Mouse (Mus musculus): ENCODE data around the gene Tubb4a. TPM values are rescaled to one million over a fixed set of nuclear protein-coding genes. Genes with fewer than 3 reads are reported as not detected.

Gene Tubb4a
- total and polyA plus RNA-seq, 3 experiments, result 0.89 to 2.1 TPM; not detected in 1

DNA sequence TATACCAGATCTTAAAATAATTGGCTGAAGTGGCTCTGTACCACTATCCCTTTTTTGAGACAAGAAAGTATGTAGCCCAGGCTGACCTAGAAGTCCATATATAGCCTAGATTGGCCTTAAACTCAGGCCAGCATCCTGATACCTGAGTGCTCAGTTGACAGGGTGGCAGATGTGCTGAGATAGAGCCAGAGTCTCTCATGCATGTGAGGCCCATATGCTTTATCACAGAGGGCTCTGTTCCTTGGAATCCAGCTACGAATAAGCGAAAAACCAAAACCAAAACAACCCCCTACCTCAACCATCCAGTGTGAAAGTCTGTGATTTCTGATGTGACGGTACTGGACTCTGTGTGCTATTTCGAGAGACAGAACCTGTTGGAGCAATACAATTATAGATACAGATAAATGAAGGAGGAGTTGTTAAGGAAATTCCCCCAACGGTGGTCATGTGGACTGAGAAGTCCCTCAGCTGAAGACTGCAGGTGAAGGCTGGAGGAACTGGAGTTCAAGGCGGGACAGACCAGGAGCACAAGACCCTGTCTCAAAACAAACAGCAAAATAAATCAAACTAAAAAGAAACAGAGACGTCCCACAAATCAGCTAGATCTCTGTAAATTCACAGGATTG, 20.6 kb upstream of the Tubb4a start:
- Histone ChIP-seq H3K4me1 (ENCODE audit: control insufficient read depth in 1 of 2, insufficient read depth in 2 of 2) (peaks cover 15 to 48% of the 10 kb centered on the region in 2 experiments), H3K9me3 (replicated peaks; ENCODE audit: low read length) (no peaks in the 10 kb centered on the region), H3K4me3 (replicated peaks in 1 of 3; ENCODE audit: low read depth in 2 of 3, low read length in 2 of 3, poor library complexity in 1 of 3) (peak overlapping the region; percentile 61 to 83 (median 69)), H3K27me3 (replicated peaks) (no peaks in the 10 kb centered on the region), H3K36me3 (replicated peaks in 1 of 2; ENCODE audit: control insufficient read depth in 1 of 2, insufficient read depth in 1 of 2, low read length in 1 of 2) (peaks cover 21 to 25% of the 10 kb centered on the region in 2 experiments), H3K9ac (ENCODE audit: insufficient read depth, low read depth) (peak overlapping the region; percentile 99), H3K27ac (ENCODE audit: insufficient read depth, low read depth) (peak overlapping the region; percentile 96), H3K4me2 (ENCODE audit: insufficient read depth, low read depth, poor library complexity, severe bottlenecking) (peak overlapping the region; percentile 32; the same call in 1 of the 2 replicates), H3K79me2 (replicated peaks; ENCODE audit: control insufficient read depth, extremely low read depth, insufficient read depth, poor library complexity, severe bottlenecking) (peaks cover 40% of the 10 kb centered on the region)
- dilution Hi-C loops (cut with MboI; ENCODE audit: extremely low pct_ligation_motif_present, extremely low pct_unique_long_range_greater_than_20kb, low sequenced_read_pairs), result no loop called here
- peak; percentile 65 for DNase-seq (ENCODE audit: extremely low read depth)
- in situ Hi-C loops (cut with MboI; ENCODE audit: low pct_ligation_motif_present, low pct_unique_long_range_greater_than_20kb, low sequenced_read_pairs), result no loop called here
- TF ChIP-seq NRF1 (IDR thresholded peaks at IDR 0.05; ENCODE audit: low read depth, low read length) (0 out of 2 replicates have a peak, but pooled peaks have one; percentile 11), USF1 (IDR thresholded peaks at IDR 0.05; ENCODE audit: low read depth, low read length) (peak; percentile 23; the same call in 1 of the 2 replicates), MXI1 (IDR thresholded peaks at IDR 0.05; ENCODE audit: low read depth, low read length) (peak; percentile 62), MAZ (IDR thresholded peaks at IDR 0.05; ENCODE audit: low read depth, low read length) (0 out of 2 replicates have a peak, but pooled peaks have one; percentile 3), POLR2A (IDR thresholded peaks at IDR 0.05; ENCODE audit: low read depth, low read length) (peak; percentile 16), E2F4 (IDR thresholded peaks at IDR 0.05; ENCODE audit: insufficient replicate concordance, low read depth, low read length) (0 out of 2 replicates have a peak, but pooled peaks have one; percentile 47), MAX (IDR thresholded peaks at IDR 0.05; ENCODE audit: low read length) (no peak; the same call in 1 of the 2 replicates), UBTF (IDR thresholded peaks at IDR 0.05; ENCODE audit: low read depth, low read length) (0 out of 2 replicates have a peak, but pooled peaks have one; percentile 23), CHD1 (IDR thresholded peaks at IDR 0.05; ENCODE audit: low read depth, low read length) (peak; percentile 75; the same call in 1 of the 2 replicates), IRF4 (IDR thresholded peaks at IDR 0.05; ENCODE audit: low read depth, low read length) (0 out of 2 replicates have a peak, but pooled peaks have one; percentile 7), EP300 (IDR thresholded peaks at IDR 0.05; ENCODE audit: low read length) (no peak), SMC3 (IDR thresholded peaks at IDR 0.05; ENCODE audit: low read depth, low read length) (peak; percentile 24; the same call in 1 of the 2 replicates), MAFK (IDR thresholded peaks at IDR 0.05; ENCODE audit: insufficient replicate concordance, low read length) (peak; percentile 56; the same call in 1 of the 2 replicates), SIN3A (IDR thresholded peaks at IDR 0.05; ENCODE audit: low read length) (no peak), POLR2AphosphoS2 (IDR thresholded peaks at IDR 0.05; ENCODE audit: low read depth, low read length) (peak; percentile 96; the same call in 1 of the 2 replicates), USF2 (conservative IDR thresholded peaks at IDR 0.05; ENCODE audit: low read depth, low read length) (peak; percentile 4; the same call in 1 of the 2 replicates), BHLHE40 (IDR thresholded peaks at IDR 0.05; ENCODE audit: low read depth, low read length) (peak; percentile 26; the same call in 1 of the 2 replicates), ZMIZ1 (IDR thresholded peaks at IDR 0.05; ENCODE audit: low read depth, low read length) (peak; percentile 75; the same call in 1 of the 2 replicates), KAT2A (IDR thresholded peaks at IDR 0.05; ENCODE audit: insufficient replicate concordance, low read length) (no peak), NELFE (IDR thresholded peaks at IDR 0.05; ENCODE audit: low read depth, low read length) (peak; percentile 44; the same call in 1 of the 2 replicates), ZNF384 (IDR thresholded peaks at IDR 0.05; ENCODE audit: low read depth, low read length) (no peak), TCF12 (IDR thresholded peaks at IDR 0.05; ENCODE audit: low read depth, low read length) (peak; percentile 25)

Data from CH12.LX (cell line).